Mouse (Mus musculus): ENCODE results near the gene Rimkla. TPM values are rescaled to one million over a fixed set of nuclear protein-coding genes. Genes with fewer than 3 reads are reported as not detected.

Rimkla gene
- polyA plus RNA-seq, 1 experiment from 2014 or later = 0.12 TPM

GRCm38 (mm10) chr4:119421191-119421590 is 71.2 kb downstream of the Rimkla start:
- ChIA-PET CTCF (no interaction called here), POLR2A (no interaction called here)

GRCm38 (mm10) chr4:119417894-119418293 is 74.5 kb downstream of the Rimkla start:
- POLR2A ChIA-PET = no interaction called here
- ATAC-seq = no peak
- CTCF ChIA-PET = no interaction called here
- no peak for TF ChIP-seq CTCF (IDR thresholded peaks at IDR 0.05)
- in situ Hi-C loops (cut with MboI; ENCODE audit: low pct_unique_long_range_greater_than_20kb) = loop anchor here (5.0 kb wide), 1 partner anchor 176 kb away; no protein-coding TSS in a partner anchor
- DNase-seq (ENCODE audit: low read depth, low spot score) = no peak
- no peaks in the 10 kb centered on the region for H3K27me3 ChIP-seq

More at GRCm38 (mm10) chr4:119421191-119421590, 71.2 kb downstream of the Rimkla start:
- no peak for TF ChIP-seq CTCF (IDR thresholded peaks at IDR 0.05)
- no peak for ATAC-seq
- no peak for DNase-seq (ENCODE audit: low read depth, low spot score)
- H3K27me3 ChIP-seq = no peaks in the 10 kb centered on the region
- in situ Hi-C loops (cut with MboI; ENCODE audit: low pct_unique_long_range_greater_than_20kb) = loop anchor here (10.0 kb wide), 1 partner anchor 244 kb away; no protein-coding TSS in a partner anchor

GRCm38 (mm10) chr4:119417270-119417669 is 75.2 kb downstream of the Rimkla start:
- TF ChIP-seq CTCF (IDR thresholded peaks at IDR 0.05) = no peak
- no peaks in the 10 kb centered on the region for H3K27me3 ChIP-seq
- ATAC-seq (no peak), DNase-seq (ENCODE audit: low read depth, low spot score) (no peak)
- in situ Hi-C loops (cut with MboI; ENCODE audit: low pct_unique_long_range_greater_than_20kb) = loop anchor here (5.0 kb wide), 1 partner anchor 175 kb away; no protein-coding TSS in a partner anchor
- CTCF ChIA-PET = no interaction called here
- POLR2A ChIA-PET = no interaction called here

Other genes starting within 250 kb of the Rimkla start
- gene Cldn19, start 237.2 kb downstream of the Rimkla start, polyA plus RNA-seq (2021) = 7.1 TPM
- 590 TPM for gene Ybx1, start 198.0 kb downstream of the Rimkla start, polyA plus RNA-seq (2021)
- gene Ppih, start 172.1 kb downstream of the Rimkla start, polyA plus RNA-seq (2021) = 10.5 TPM
- gene Ccdc30, start 77.1 kb downstream of the Rimkla start, polyA plus RNA-seq (2021) = 11.2 TPM
- gene Ppcs, start 70.2 kb downstream of the Rimkla start, polyA plus RNA-seq (2021) = 11.3 TPM
- 0.46 TPM for gene Zmynd12, start 69.8 kb downstream of the Rimkla start, polyA plus RNA-seq (2021)
- 16.7 TPM for gene Foxj3, start 44.4 kb upstream of the Rimkla start, polyA plus RNA-seq (2021)
- 3.8 TPM for gene Frg2f1, start 46.9 kb upstream of the Rimkla start, polyA plus RNA-seq (2021)
- gene Guca2a, start 145.1 kb upstream of the Rimkla start, polyA plus RNA-seq (2021) = not detected
- gene Guca2b, start 166.3 kb upstream of the Rimkla start, polyA plus RNA-seq (2021) = 0.50 TPM
- 4.4 TPM for gene Hivep3, start 241.2 kb upstream of the Rimkla start, polyA plus RNA-seq (2021)